Mouse (Mus musculus) embryonic fibroblast, embryonic 13.5 days (primary cell): ENCODE data around the gene Ccm2. TPM values are rescaled to one million over a fixed set of nuclear protein-coding genes. Genes with fewer than 3 reads are reported as not detected.

Experiments
- H3K27ac ChIP-seq: 2 replicates; pipeline ENCODE4 v1.5.1; 2012; ENCODE audit warnings: low read length, control low read depth, inconsistent platforms; ENCODE audit not compliant: insufficient read depth
- H3K4me1 ChIP-seq: 2 replicates; pipeline ENCODE4 v1.6.1; 2011; ENCODE audit warnings: low read length; ENCODE audit not compliant: control insufficient read depth, insufficient read depth
- H3K4me3 ChIP-seq: 2 replicates; pipeline ENCODE4 v1.5.1; 2011; ENCODE audit warnings: mild to moderate bottlenecking, control low read depth, low read length; ENCODE audit not compliant: insufficient read depth
- CTCF ChIP-seq: IDR thresholded peaks from 2 replicates; pipeline ENCODE4 v1.5.1; 2011; ENCODE audit warnings: mild to moderate bottlenecking, control low read depth, low read length, moderate library complexity, borderline replicate concordance; ENCODE audit not compliant: insufficient read depth
- POLR2A ChIP-seq: IDR thresholded peaks from 2 replicates; pipeline ENCODE4 v1.6.1; 2011; ENCODE audit warnings: low read depth, mild to moderate bottlenecking, control low read depth, low read length, moderate library complexity
- polyA plus RNA-seq: library from polyadenylated mRNA; stranded (reverse); fragments of >200 nt; gene quantifications from 2 replicates; pipeline ENCODE4 v1.2.4, GENCODE M21; 2011; ENCODE audit warnings: low read depth; ENCODE audit not compliant: missing spikeins, insufficient read length

Gene Ccm2
- polyA plus RNA-seq, 1 experiment, result 90.2 TPM

DNA sequence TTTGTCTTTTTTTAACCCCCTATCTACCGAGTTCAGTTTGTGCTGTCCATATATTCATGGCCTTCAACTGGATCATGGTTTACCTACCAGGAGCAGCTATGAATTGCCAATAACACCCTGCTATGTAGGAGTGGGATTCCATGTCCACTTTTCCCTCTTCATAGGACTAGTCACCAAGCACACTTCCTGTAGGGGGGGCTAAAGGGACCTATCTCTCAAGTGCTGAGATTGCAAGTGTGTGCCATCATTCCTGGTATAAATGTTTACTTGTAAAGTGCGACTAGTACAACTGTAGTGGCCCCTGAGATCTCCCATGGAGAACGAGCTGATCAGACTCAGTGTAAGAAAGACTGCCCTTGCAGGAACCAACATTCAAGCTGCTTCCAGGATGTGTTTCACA is 11.5 kb downstream of the Ccm2 start:
- H3K27ac ChIP-seq, result no peak overlapping the region

DNA sequence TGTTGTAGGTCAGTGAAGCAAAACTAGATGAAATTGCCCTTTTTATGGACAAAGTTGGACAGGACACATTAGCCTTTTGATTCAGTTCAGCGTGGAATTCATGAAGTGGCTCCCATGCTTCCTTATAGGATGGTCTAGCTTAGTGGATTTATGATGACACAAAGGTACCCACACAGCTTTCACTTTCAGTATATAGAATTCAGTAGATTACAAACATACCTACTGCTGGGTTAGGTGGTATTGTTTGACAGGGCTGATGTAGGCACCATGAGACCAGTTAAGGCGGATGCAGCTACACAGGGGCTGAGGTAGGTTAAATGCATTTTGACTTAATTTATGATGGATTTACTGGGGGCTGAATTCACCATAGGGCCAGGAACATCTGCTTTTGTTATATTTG is 13.3 kb downstream of the Ccm2 start:
- H3K4me3 ChIP-seq, result no peak overlapping the region
- H3K4me1 ChIP-seq, result no peaks in the 10 kb centered on the region; the same call in 1 of the 2 replicates
- H3K27ac ChIP-seq, result no peak overlapping the region
- TF ChIP-seq CTCF, result no peak
- TF ChIP-seq POLR2A, result no peak

More for the DNA sequence above, 11.5 kb downstream of the Ccm2 start:
- no peak for TF ChIP-seq CTCF
- no peak for TF ChIP-seq POLR2A
- H3K4me1 ChIP-seq, result no peaks in the 10 kb centered on the region; the same call in 1 of the 2 replicates
- no peak overlapping the region for H3K4me3 ChIP-seq

DNA sequence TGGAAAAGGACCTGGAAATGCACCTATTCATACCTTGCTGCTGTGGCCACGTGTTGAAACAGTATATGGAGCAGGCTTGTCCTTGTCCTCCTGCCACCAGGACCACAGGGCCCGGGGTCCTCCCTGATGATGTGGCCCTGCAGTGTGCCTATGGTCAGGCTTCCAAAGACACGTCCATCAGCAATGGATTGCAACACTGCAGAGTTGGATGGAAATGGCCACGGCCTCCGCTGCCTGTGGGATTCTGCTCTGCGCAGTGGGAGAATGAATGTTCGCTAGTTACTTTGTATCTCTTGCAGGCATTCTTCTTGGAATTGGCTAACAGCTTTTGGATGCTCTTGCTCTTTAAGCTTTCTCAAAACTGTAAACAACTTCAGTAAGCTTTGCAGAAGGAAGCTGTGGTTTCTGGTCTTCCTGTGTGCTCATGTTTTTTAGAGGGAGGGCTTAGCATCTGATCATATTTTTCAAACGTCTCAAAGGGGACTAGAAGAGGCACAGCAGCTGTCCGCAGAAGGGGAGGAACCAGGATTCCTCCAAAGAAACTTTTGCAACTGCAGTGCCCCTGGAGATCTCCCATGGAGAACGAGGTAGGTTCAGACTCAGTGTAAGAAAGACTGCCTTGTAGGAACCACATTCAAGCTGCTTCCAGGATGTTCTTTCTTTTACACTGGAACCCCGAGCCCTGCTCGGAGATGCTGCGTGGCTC is 14.1 kb downstream of the Ccm2 start:
- Histone ChIP-seq H3K4me3 (no peak overlapping the region), H3K4me1 (no peaks in the 10 kb centered on the region; the same call in 1 of the 2 replicates), H3K27ac (no peak overlapping the region)
- TF ChIP-seq CTCF (no peak), POLR2A (no peak)

GRCm38 (mm10) chr11:6561474-6561873 is 14.8 kb downstream of the Ccm2 start:
- Histone ChIP-seq H3K4me3 (no peak overlapping the region), H3K27ac (no peak overlapping the region), H3K4me1 (no peaks in the 10 kb centered on the region; the same call in 1 of the 2 replicates)
- no peak for TF ChIP-seq POLR2A
- no peak for TF ChIP-seq CTCF

DNA sequence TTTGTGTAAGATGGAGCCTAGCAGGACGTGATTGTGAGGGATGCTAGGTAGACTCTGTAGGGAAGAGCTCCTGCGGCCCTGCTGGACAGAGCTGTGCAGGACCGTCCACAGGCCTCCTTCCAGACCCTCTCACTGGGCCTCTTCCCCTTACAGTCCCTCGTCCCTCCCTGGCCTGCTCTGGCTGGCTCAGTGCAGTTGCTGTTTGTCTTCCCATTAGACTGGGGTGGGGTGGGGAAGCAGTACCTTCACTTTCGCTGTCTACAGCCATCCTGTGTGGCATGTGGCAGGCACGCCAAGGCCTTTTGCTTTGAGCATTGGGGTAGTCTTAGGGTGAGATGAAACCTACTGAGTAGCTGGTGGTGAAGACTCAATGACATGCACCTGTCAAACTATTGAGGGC is 15.7 kb downstream of the Ccm2 start:
- Histone ChIP-seq H3K27ac (no peak overlapping the region), H3K4me1 (no peaks in the 10 kb centered on the region; the same call in 1 of the 2 replicates), H3K4me3 (no peak overlapping the region)
- TF ChIP-seq CTCF (no peak), POLR2A (no peak)

DNA sequence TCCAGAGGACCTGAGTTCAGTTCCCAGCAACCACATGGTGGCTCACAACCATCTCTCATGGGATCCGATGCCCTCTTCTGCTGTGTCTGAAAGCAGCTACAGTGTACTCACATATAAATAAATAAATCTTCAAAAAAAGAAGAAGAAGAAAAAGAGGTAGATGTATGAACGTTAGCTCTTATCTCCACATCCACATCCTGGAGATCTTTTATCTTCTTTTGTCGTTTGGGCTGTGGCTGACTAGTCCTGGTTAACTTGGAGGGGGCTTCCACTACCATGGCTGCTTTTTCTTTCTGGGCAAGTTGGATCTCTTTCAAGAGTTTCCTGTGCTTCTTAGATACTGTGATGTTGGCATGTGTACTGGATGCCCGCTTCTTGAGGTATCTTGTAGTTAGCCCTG is 16.5 kb downstream of the Ccm2 start:
- TF ChIP-seq CTCF (no peak), POLR2A (no peak)
- H3K27ac ChIP-seq, result no peak overlapping the region
- H3K4me1 ChIP-seq, result no peaks in the 10 kb centered on the region; the same call in 1 of the 2 replicates
- H3K4me3 ChIP-seq, result no peak overlapping the region

DNA sequence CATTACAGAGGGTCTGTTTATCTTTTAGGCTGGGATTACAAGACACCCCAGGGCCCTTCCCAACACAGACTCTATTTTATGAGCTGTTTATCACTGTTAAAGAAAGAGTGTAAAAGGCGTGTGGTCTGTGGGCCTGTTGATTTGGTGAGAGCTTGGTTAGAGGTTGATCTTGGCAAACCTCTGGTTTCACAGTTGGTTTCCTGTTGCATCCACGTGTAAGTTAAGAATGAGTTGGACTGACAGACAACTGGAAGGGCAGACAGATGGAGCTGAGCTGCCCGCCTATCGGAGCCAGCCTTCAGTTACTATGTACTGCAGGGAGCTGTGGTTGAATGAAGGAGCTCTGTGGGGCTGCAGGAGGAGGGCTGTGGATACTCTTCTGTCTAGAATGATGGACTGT is 19.8 kb downstream of the Ccm2 start:
- no peaks in the 10 kb centered on the region for H3K4me1 ChIP-seq
- no peak overlapping the region for H3K27ac ChIP-seq
- no peak overlapping the region for H3K4me3 ChIP-seq
- TF ChIP-seq POLR2A (no peak), CTCF (no peak)

GRCm38 (mm10) chr11:6567951-6568350 is 21.3 kb downstream of the Ccm2 start:
- Histone ChIP-seq H3K4me3 (no peak overlapping the region), H3K4me1 (no peaks in the 10 kb centered on the region), H3K27ac (no peak overlapping the region)
- no peak for TF ChIP-seq POLR2A
- no peak for TF ChIP-seq CTCF

DNA sequence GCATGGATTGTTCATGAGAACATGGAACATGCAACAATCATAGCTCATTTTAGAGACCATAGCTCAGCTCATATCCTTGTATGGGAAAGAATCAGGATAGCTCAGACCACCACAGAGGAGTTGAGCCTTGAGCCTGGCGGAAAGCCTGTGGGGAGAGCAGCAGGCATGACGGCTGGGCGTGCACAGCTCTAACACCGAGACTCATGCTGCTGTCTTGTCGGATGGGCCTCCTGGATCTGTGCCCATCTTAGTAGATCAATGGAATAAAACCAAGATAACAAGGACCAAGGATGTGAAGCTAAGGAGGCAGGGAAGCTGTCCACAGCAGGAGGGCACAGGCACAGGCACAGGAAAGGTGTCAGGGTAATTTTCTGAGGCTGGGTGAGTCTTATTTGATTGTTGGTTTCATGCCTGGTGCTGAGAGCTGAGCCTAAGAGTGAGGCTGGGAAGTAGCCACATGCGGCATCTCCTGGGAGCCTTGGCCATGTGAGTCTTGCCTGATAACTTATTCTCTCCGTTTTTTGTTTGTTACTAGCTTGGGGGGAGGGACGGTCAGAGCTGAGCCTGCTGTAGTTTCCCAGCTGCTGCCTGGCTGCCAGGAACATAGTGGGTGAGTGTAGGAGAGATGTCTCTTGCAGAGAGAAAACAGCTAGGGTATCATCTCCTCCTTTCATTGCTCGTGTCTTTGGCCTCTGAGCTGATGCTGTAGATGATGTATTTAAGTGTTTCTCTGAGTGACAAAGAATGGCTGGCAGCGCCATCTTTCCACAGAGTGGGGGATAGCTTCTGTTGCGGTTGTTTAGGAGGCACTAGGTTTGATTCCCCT is 22.1 kb downstream of the Ccm2 start:
- no peak overlapping the region for H3K27ac ChIP-seq
- H3K4me3 ChIP-seq, result no peak overlapping the region
- no peaks in the 10 kb centered on the region for H3K4me1 ChIP-seq
- TF ChIP-seq CTCF (no peak), POLR2A (no peak)

- TF ChIP-seq POLR2A (no peak), CTCF (no peak)
- Histone ChIP-seq H3K4me1 (no peaks in the 10 kb centered on the region), H3K27ac (no peak overlapping the region), H3K4me3 (no peak overlapping the region)
Measured at GRCm38 (mm10) chr11:6569410-6569777, 22.7 kb downstream of the Ccm2 start.
